Mouse (Mus musculus) spleen, adult 2 months (tissue): ENCODE results near the gene Lax1. TPM values are rescaled to one million over a fixed set of nuclear protein-coding genes. Genes with fewer than 3 reads are reported as not detected.
A peak's percentile ranks its signal among the peaks of the same experiment; 100 is the strongest.

Experiments
- DNase-seq, 2 experiments: peaks; one replicate each; pipeline versions ENCODE4 v3.0.0 to v3.0.0-alpha.2; 2012 to 2021; ENCODE audit warnings: low spot score in 2 of 2, low read depth in 1 of 2
- H3K27ac ChIP-seq: fragments of 200-500 bp; 2 replicates; pipeline ENCODE4 v1.5.1; 2012; ENCODE audit warnings: low read length, inconsistent platforms; ENCODE audit not compliant: insufficient read depth
- H3K27me3 ChIP-seq: fragments of 200-500 bp; 2 replicates; pipeline ENCODE4 v1.6.1; 2012; ENCODE audit warnings: mild to moderate bottlenecking, moderate library complexity, low read length, inconsistent platforms; ENCODE audit not compliant: control insufficient read depth, insufficient read depth
- H3K36me3 ChIP-seq: fragments of 200-500 bp; 2 replicates; pipeline ENCODE4 v1.6.1; 2012; ENCODE audit warnings: mild to moderate bottlenecking, low read length, inconsistent platforms; ENCODE audit not compliant: control insufficient read depth, insufficient read depth
- H3K4me1 ChIP-seq: fragments of 200-500 bp; 2 replicates; pipeline ENCODE4 v1.6.1; 2011; ENCODE audit warnings: inconsistent platforms; ENCODE audit not compliant: control insufficient read depth, insufficient read depth, insufficient read length
- H3K4me3 ChIP-seq: fragments of 200-500 bp; 2 replicates; pipeline ENCODE4 v1.5.1; 2011; ENCODE audit warnings: mild to moderate bottlenecking, inconsistent platforms; ENCODE audit not compliant: insufficient read depth, insufficient read length; ENCODE audit errors: extremely low read depth
- CTCF ChIP-seq: fragments of 200-500 bp; IDR thresholded peaks from 2 replicates; pipeline ENCODE4 v1.5.1; 2011; ENCODE audit warnings: mild to moderate bottlenecking, inconsistent platforms; ENCODE audit not compliant: insufficient read depth, insufficient read length, insufficient replicate concordance; ENCODE audit errors: extremely low read depth
- POLR2A ChIP-seq: fragments of 200-500 bp; IDR thresholded peaks from 2 replicates; pipeline ENCODE4 v1.6.1; 2011; ENCODE audit warnings: low read depth, low read length, inconsistent platforms
- WGBS: fragments of 180-500 bp; shearing (Covaris S2); methylation state at CpG from one replicate; pipeline ENCODE4 v1.1.7; 2018; 5-methylcytosine and 5-hydroxymethylcytosine counted together
- polyA plus RNA-seq: library from polyadenylated mRNA; depleted of rRNA; stranded (reverse); fragments of >200 nt; gene quantifications from 2 replicates; pipeline ENCODE4 v1.2.3, GENCODE M21; 2012

Lax1 gene
- polyA plus RNA-seq, 1 experiment, result 35.4 TPM

GRCm38 (mm10) chr1:133718296-133718695, 28.4 kb upstream of the Lax1 start:
- TF ChIP-seq POLR2A (no peak), CTCF (no peak)
- WGBS, result 93% methylated on average over 3 of the region's 3 CpGs
- Histone ChIP-seq H3K4me1 (no peaks in the 10 kb centered on the region), H3K36me3 (no peaks in the 10 kb centered on the region), H3K27me3 (no peaks in the 10 kb centered on the region), H3K4me3 (no peak overlapping the region), H3K27ac (no peak overlapping the region)
- no peak for DNase-seq

- no peaks in the 10 kb centered on the region for H3K36me3 ChIP-seq
Observed at GRCm38 (mm10) chr1:133716464-133716863, 26.6 kb upstream of the Lax1 start.

GRCm38 (mm10) chr1:133715191-133715590, 25.3 kb upstream of the Lax1 start:
- DNase-seq, result no peak
- 96% methylated on average over 1 of the region's 1 CpGs for WGBS
- H3K27ac ChIP-seq, result no peak overlapping the region
- TF ChIP-seq POLR2A, result no peak
- TF ChIP-seq CTCF, result no peak
- no peaks in the 10 kb centered on the region for H3K36me3 ChIP-seq
- no peaks in the 10 kb centered on the region for H3K27me3 ChIP-seq
- no peaks in the 10 kb centered on the region; the same call in 1 of the 2 replicates for H3K4me1 ChIP-seq
- H3K4me3 ChIP-seq, result no peak overlapping the region

More at GRCm38 (mm10) chr1:133716464-133716863, 26.6 kb upstream of the Lax1 start:
- Histone ChIP-seq H3K27ac (no peak overlapping the region), H3K4me1 (no peaks in the 10 kb centered on the region), H3K27me3 (no peaks in the 10 kb centered on the region), H3K4me3 (no peak overlapping the region)
- TF ChIP-seq POLR2A, result no peak
- TF ChIP-seq CTCF, result peak; percentile 89
- 29% methylated on average over 7 of the region's 7 CpGs for WGBS
- DNase-seq, result peak; percentile 40 to 71

- H3K27ac ChIP-seq, result no peak overlapping the region
- no peaks in the 10 kb centered on the region; the same call in 1 of the 2 replicates for H3K4me1 ChIP-seq
- H3K27me3 ChIP-seq, result no peaks in the 10 kb centered on the region
- no peak for DNase-seq
- no peak overlapping the region for H3K4me3 ChIP-seq
- WGBS, result 79% methylated on average over 2 of the region's 2 CpGs
- no peaks in the 10 kb centered on the region for H3K36me3 ChIP-seq
- TF ChIP-seq POLR2A, result no peak
- TF ChIP-seq CTCF, result no peak
Observed at GRCm38 (mm10) chr1:133713009-133713370, 23.1 kb upstream of the Lax1 start.

GRCm38 (mm10) chr1:133712288-133713008, 22.5 kb upstream of the Lax1 start:
- no peak for DNase-seq
- Histone ChIP-seq H3K27ac (no peak overlapping the region), H3K36me3 (no peaks in the 10 kb centered on the region), H3K27me3 (no peaks in the 10 kb centered on the region), H3K4me3 (no peak overlapping the region), H3K4me1 (no peaks in the 10 kb centered on the region; the same call in 1 of the 2 replicates)
- 93% methylated on average over 12 of the region's 12 CpGs for WGBS
- no peak for TF ChIP-seq CTCF
- no peak for TF ChIP-seq POLR2A

GRCm38 (mm10) chr1:133711376-133711775, 21.5 kb upstream of the Lax1 start:
- Histone ChIP-seq H3K27ac (no peak overlapping the region), H3K36me3 (no peaks in the 10 kb centered on the region), H3K27me3 (no peaks in the 10 kb centered on the region), H3K4me1 (no peaks in the 10 kb centered on the region; the same call in 1 of the 2 replicates), H3K4me3 (no peak overlapping the region)
- TF ChIP-seq POLR2A, result no peak
- TF ChIP-seq CTCF, result no peak
- DNase-seq, result peak in 1 of 2 experiments; percentile 33
- 68% methylated on average over 6 of the region's 6 CpGs for WGBS

GRCm38 (mm10) chr1:133710895-133711294, 21.0 kb upstream of the Lax1 start:
- Histone ChIP-seq H3K27me3 (no peaks in the 10 kb centered on the region), H3K4me1 (no peaks in the 10 kb centered on the region; the same call in 1 of the 2 replicates), H3K4me3 (no peak overlapping the region), H3K27ac (no peak overlapping the region), H3K36me3 (no peaks in the 10 kb centered on the region)
- WGBS, result 63% methylated on average over 6 of the region's 6 CpGs
- DNase-seq, result no peak
- no peak for TF ChIP-seq CTCF
- TF ChIP-seq POLR2A, result no peak
